Mouse (Mus musculus) CH12.LX (cell line): ENCODE data around the gene Prph2.

ENCODE experiments used
- CHD1 ChIP-seq: IDR thresholded peaks from 2 replicates; pipeline ENCODE4 v1.6.1; 2012; ENCODE audit warnings: low read depth, low read length, improper control_type of control experiment, inconsistent platforms
- CTCF ChIP-seq, 2 experiments: IDR thresholded peaks in 1 of 2; conservative IDR thresholded peaks in 1 of 2; 2 replicates each; pipeline ENCODE4 v1.5.1; 2011 to 2012; ENCODE audit warnings: low read depth in 2 of 2, low read length in 2 of 2, improper control_type of control experiment in 1 of 2, inconsistent platforms in 1 of 2, mild to moderate bottlenecking in 1 of 2, moderate library complexity in 1 of 2
- POLR2A ChIP-seq: IDR thresholded peaks from 2 replicates; pipeline ENCODE4 v1.6.1; 2011; ENCODE audit warnings: low read depth, mild to moderate bottlenecking, improper control_type of control experiment, low read length
- POLR2AphosphoS2 ChIP-seq: IDR thresholded peaks from 2 replicates; pipeline ENCODE4 v1.6.1; 2011; ENCODE audit warnings: low read depth, low read length, improper control_type of control experiment
- SIN3A ChIP-seq: IDR thresholded peaks from 2 replicates; pipeline ENCODE4 v1.6.1; 2012; ENCODE audit warnings: low read length, improper control_type of control experiment, inconsistent platforms
- ZNF384 ChIP-seq: IDR thresholded peaks from 2 replicates; pipeline ENCODE4 v1.6.1; 2012; ENCODE audit warnings: low read depth, low read length, improper control_type of control experiment, inconsistent platforms

- TF ChIP-seq POLR2A (no peak), POLR2AphosphoS2 (no peak), CHD1 (no peak), CTCF (conservative IDR thresholded peaks at IDR 0.05 in 1 of 2, IDR thresholded peaks at IDR 0.05 in 1 of 2; ENCODE audit: low read depth in 2 of 2, low read length in 2 of 2) (no peak), ZNF384 (no peak), SIN3A (no peak)
Observed at GRCm38 (mm10) chr17:46885910-46886643, 24.2 kb upstream of the Prph2 start.
